Mouse (Mus musculus) naive thymus-derived CD4-positive, alpha-beta T cell, adult 2 months (primary cell): ENCODE measurements around the gene Tax1bp3.

Experiments used
- DNase-seq: peaks from one replicate; pipeline ENCODE4 v3.0.0-alpha.2; 2011; ENCODE audit warnings: low read depth

The Tax1bp3 gene

DNA sequence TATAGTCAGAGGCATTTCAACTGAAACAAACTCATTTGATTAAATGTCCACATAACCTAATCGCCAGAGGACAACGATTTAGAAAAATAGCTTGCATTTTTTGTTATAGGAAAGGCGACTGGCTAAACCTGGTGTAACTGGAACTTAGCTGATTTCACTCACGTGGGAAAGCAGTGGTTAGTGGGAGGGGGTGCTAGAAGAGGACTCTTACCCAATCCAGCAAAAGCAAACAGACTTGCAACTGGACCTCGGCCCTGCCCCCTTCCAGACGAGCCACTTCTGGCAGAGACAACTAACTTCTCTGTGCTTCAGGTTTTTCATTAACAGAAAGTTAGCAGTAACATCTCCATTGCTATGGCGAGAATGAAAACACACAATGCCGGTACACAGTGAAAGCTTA, 1.3 kb upstream of the Tax1bp3 start:
- peak; percentile 16 for DNase-seq

DNA sequence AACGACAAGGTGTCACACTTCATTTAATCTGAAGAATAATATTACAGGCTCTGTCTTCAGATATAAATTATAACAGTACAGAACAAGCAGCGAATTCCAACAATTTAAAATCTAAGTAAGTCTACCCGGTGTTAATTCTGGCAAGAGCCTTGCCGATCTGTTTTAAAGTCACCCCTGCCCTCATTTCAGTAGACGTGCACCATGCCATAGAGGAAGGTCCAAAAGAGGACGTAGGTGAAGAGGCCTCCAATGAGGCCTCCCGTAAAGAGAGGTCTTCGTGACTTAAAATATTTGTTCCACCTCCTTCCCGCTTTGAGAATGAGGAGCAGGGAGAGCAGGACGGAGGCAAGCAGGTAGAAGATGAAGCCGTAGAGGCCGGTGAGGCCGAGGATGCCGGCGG, 697 bp upstream of the Tax1bp3 start:
- no peak for DNase-seq

DNA sequence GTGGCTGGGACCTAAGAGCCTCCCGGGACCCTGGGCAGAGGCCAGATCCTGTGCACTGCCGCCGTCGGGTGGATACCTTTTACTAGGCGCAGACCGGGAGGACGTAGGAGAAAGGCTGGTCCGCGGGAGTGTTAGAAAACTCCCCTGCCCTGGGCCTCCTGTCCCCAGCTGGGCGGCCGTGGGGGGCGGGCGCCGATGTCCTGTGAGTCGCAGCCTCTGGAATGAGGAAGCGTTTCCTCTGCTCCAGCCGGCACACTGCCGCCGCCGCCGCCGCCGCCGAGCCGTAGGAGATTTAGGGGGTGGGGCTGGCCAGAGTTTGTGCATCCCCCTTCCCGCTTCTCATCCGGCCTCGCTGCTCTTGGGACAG, 609 bp downstream of the Tax1bp3 start:
- DNase-seq, result no peak

DNA sequence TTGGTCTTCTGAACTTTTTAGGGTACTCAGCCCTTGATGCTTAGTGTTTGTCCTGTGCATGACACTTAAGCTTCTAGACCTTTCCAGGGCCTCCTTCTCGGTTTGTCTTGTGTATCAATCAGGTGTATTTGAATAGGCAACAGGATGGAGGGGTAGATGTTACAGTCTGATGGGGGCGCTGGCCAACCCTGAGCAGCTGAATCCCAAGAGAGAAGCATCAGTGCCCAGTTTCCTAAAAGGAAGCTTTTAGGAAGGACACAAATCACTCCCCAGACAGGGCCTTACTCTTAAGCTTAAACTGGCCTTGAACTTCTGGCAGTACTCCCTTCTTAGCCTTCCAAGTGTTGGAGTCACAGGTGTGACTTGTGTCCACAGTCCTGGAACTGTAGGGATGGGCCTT, 1.0 kb downstream of the Tax1bp3 start:
- DNase-seq, result peak; percentile 42

DNA sequence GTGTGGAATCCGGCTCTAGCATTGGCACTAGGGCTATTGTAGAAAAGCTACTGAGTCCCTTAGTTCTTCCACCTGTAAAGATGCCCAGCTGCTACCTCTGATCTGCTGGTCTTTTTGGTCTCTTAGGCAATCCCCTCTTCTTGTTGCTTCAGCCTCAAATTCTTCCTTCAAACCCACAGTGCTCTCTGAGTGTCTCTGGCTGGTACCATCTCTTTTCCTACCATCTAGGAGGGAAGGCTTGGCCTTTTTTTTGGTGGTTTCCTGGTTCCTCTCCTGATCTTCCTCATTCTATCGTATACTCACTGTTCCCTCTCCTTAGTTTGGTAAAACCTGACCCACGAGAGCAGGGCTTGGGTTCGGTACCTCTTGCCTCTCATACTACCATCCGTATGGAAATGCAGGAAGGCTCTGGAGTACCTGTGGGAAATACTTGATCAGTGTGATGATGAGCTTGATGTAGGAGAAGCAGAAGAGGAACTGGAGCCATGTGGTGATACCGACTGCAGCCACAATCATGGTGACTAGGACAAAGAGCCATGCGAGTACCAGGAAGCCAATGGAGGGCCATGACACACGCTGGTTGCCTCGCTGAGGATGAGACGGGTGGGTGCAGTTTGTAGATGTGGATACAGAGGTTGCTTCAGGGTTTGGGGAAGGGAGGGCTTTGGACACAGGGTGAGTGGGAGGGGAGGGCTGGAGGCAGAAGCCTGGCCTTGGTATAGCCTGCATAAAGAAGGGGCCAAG, 9.2 kb downstream of the Tax1bp3 start:
- DNase-seq, result no peak

DNA sequence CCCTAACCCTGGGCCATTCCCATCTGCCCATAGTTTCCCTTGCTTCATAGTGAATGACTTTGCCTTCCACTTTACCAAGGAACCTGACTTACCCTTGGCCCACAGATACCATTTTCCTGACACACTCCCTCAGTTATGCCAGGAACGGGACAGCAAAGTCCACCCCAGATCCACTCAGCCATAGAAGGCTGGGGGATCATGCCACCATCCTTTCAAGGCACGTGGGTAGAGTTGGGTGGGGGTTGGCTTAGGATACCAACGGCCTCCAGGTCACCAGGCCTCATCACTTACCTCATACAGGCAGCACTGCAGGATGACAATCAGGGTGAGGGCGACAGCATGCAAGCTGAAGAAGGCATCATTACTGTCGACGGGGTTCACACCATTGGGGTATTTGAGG, 10.3 kb downstream of the Tax1bp3 start:
- no peak for DNase-seq

DNA sequence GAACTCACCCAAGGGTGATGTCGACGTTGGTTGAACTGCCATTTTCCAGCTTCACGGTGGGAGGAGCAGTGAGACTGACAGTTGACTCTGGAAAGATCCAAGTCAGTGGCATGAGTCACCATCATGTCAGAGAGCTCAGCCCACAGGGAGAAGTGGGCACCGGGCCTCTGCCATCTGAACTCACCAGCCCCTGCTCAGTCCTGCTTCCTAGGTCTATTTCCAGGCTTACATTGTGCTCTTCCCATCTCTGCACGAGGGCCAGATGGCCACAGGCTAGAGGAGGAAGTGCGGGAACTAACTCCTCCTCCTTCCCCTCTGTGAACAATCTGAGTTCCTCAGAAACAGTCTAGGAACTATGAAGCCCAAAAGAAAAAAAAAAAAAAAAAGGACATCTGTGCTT, 16.2 kb downstream of the Tax1bp3 start:
- no peak for DNase-seq

DNA sequence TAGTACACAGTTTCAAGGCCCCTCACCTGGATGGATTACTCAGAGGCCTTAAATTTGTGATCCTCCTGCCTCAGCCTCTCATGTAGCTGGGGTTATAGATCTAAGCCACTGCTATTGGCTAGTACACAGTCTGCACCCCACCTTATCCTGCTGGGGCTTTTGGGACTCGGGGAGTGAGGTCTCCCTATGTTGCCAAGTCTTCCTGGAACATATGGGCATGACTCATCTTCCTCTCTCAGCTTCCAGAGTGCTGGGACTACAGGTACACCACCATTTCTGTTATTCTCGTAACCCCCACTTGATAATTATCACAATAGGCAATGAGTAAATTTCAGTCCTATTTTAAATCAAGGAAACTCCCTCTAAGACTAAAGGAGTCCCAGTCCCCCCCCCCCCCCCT, 17.6 kb downstream of the Tax1bp3 start:
- no peak for DNase-seq

DNA sequence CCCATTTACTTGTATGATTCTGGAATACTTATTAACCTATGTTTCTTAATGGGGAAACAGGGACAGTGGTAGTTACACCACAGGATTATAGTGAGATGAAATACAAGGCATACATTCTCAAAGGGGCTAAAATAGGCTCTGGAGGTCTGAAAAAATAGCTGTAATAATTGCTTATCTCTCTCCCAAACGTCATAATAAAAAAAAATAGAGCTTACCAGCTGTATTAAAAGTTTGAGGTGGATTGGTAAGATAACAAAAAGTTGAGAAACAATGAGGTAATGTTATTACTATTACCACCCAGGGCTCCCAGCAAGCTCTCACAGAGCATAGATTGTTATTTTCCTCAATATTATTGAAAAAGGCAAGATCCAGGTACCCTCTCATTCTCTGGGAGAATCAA, 21.3 kb downstream of the Tax1bp3 start:
- DNase-seq, result no peak

DNA sequence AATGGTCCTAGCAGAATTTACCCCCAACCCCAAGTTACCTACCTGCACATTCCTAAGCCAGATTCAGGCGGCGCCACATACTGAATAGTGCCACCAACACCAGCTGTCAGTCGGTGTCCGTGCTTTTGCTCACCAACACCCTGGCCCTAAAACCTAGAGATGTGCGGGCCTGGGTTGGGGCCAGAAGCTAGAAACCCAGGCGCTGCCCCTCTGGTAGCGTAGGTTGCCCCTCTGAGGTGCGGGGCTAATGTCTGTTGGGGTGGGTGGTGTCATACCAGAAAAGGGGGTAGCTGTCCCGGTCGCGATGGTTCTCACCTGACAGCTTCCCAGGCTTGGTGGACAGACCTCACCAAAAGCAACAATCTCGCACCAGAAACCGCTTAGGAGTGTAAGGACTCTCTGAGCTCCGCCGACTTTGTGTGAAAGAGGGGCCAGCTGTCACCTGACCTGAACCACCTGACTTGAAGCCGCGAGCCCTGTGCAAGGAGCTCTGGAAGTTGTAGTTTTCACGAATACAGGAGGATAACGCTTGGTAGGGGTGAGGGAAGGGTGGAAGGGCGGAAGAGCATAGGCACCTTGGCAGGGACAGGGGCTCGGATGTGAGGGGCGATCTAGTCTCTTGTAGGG, 21.8 kb downstream of the Tax1bp3 start, which contains the start of gene Ctns:
Ctns (minus strand) TSS at position 440 of the 627 bp plus-strand sequence.
- DNase-seq, result no peak

DNA sequence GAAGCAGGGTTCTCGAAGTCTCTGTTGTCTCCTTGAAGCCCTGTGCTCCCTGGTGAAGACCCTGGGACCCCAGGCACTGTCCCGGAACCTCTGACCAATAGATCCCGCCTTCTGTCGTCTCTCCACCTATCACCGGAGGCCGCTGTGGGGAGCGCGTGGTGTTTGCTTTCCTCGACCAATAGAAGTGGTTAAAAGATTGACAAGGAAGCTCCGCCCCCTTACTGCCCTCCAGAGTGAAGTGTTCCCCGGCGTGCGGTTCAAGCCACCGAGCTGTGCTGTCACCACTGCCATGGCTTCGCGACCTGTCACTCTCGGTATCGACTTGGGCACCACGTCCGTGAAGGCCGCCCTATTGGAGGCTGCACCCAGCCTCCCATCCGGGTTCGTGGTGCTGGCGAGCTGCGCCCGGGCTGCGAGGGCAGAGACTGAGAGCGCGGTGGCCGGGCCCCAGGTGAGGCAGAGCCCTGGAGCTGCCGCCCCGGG, 22.4 kb downstream of the Tax1bp3 start, which contains the start of gene Shpk:
Shpk (plus strand) TSS at position 231 of the 483 bp plus-strand sequence.
- peak; percentile 96 for DNase-seq

DNA sequence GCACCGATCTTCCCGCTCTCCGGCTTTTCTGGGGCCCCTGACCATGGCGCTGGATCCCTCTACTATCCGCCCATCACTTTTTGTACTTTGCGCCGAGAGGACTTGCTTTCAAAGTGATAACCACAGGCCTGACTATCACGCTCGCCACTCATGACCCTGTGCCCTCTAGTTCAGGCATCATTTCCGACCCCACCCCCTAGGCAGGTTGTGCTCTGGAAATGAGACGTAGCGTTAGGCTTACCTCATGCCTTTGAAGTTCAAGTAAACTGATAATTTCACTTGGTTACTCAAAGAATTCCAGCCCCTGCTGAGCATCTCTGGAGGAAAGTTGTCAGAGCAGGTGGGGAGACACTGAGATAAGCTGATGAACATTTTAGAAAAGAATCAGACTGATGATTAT, 23.0 kb downstream of the Tax1bp3 start:
- peak; percentile 79 for DNase-seq

DNA sequence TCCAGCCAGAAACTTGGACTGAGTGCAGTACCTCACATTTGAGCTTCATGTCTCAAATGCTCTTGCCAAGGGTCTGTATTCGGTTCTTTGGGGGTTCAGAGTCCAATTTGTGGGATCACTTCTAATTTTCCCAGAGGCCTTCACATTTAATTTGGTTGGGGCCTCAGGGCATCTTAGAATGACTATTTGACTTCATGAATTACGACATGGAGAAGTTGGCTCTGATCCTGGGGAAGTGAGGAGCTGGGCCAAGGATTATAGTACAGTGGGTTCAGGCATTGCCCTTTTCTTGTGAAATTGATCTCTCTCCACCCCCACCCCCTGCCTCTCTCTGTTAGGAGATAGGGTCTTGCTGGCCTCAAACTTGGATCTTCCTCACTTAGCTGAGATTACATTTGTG, 24.1 kb downstream of the Tax1bp3 start:
- no peak for DNase-seq

DNA sequence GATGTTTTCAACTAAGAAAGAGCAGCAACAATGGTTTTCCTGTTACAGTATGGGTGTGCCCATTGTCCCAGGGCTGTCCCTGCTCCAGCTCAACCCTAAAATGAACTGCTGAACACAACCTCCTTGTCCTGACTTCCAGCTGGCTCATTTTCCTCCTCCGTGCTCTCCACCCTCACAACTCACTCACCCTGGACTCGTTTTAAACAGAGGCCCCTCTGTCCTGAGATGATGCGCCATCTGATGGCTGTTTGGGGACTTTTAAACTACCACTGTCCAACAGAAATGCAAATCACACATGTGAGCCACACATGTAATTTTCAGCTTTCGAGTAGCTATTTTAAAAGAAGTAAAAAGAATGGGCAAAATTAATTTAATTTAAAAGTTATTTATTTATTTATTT, 24.7 kb downstream of the Tax1bp3 start:
- DNase-seq, result peak; percentile 6

DNA sequence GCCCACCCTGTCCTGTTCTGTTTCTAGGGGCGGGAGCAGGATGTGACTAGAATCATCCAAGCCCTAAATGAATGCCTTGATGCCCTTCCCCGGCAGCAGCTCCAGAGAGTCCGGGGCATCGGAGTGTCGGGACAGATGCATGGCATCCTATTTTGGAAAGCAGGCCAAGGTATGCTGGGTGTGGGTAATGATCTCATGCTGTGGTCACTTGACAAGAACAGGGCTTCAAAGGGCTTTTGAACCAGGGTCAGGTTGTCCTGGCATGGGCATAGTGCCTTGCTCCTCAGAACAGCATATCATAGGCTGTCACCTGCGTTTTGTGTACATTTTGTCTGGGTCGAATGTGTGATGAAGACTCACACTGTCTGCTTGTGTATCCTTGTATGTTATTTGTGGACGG, 27.0 kb downstream of the Tax1bp3 start:
- DNase-seq, result no peak

DNA sequence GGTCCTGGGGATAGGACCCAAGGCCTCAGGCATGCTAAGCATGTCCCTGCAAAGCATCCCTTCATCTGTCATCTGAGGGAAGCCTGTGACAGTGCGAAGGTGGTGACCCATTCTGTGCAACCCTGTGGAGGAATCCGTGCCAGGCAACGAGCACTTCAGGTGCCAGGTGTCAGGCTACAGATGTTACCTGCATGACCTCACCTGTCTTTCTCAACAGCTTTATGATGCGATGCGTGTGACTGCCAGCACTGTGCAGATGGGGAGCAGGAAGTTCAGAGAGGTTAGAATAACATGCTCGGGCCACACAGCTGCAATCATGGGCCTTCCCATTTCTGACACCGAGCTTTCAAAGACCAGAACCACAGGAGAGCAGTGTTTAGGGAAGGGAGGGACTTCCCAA, 28.3 kb downstream of the Tax1bp3 start:
- DNase-seq, result no peak

DNA sequence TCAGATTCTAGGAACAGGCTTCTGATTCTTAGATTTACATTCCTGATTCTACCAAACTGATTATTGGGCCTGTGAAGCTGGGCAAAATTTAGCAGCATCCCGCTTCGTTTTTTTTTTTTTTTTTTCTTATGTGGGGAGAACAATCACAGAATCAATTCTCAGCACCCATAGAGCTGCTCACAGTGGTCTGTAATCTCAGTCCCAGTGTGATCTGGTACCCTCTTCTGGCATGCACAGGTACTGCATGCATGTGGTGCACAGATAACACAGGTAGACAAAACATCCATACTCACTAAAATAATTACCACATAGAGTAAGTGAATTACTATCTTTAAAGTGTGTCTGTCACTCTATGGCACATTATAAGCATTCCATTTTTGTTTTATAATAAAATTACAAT, 30.7 kb downstream of the Tax1bp3 start:
- DNase-seq, result peak; percentile 39

DNA sequence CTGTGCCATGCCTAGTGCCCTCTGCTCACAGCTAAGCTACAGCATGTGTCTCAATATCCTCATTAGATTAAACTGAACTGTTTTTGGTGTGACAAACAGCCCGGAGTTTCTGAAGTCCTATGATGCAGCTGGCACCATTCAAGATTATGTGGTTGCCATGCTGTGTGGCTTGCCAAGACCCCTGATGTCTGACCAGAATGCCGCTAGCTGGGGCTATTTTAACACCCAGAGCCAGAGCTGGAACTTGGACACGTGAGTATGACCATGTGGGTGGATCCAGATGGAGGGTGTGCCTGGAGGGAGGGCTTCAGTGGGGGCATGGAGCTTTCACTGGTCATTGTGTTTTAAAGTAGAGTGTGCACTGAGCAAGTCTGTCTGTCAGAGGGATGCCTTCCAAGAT, 37.1 kb downstream of the Tax1bp3 start:
- DNase-seq, result no peak

DNA sequence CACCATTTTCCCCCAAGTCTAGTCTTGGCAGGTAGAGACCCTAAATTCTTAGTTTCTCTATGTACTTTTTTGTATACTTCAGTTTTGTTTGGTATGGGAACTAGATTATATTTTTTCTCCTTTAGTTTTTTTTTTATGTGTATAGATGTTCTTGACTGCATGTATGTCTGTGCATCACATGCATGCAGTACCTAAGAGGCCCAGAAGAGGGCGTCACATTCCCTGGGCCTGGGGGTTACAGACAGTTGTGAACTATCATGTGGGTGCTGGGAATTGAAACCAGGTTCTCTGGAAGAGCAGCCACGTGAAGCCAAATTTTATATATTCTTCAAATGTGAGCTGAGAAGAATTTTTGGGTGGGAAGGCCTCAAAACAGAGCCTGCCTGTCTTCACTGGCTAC, 42.8 kb downstream of the Tax1bp3 start:
- DNase-seq, result peak; percentile 17

DNA sequence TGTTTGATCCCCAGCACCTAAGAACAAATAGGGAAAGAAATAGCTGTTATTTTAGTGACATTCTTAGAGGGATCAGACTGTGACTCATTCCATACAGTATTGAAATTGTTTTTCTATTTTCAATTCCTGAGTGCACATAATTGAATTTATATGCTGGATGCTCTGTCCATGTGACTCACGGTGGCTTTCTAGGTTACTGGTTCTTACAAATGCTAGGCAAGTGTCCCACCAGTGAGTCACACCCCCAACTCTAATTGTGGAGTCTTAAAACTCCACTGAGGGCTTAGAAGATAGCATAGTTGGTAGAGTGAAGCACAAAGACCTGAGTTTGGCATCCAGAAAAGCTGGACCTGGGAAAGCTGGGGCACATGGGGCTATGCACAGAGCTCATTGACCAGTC, 43.8 kb downstream of the Tax1bp3 start:
- no peak for DNase-seq

DNA sequence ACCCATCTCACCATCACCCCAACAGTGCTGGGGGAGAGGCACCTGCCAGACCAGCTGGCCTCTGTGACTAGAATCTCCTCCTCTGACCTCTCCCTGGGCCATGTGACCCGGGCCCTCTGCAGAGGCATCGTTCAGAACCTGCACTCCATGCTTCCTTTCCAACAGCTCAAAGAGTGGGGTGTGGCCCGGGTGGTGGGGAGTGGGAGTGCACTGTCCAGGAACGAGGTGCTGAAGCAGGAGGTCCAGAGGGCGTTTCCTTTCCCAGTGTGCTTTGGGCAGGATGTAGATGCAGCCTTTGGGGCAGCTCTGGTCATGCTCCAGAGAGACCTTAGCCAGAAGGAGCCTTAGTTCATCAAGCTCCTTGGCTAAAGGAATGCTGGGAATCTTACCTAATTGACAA, 46.0 kb downstream of the Tax1bp3 start:
- no peak for DNase-seq

DNA sequence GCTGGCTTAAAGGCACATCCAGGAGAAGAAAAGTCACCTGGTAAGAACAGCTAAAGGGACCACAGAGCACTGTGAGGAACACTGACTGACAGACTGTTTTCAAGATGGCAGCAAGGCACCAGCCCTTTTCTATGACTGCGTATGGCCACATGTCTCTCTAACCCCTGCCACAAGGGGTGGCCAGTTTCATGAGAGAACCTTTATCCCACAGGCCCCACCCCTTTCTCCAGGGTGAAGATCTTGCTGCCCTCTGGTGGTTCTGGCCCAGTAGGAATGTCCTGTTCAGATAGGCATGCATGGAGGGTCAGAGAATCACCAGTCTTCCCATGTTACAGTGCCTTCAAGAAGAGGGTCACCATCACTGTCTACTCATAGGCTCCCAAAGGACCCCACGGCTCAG, 47.1 kb downstream of the Tax1bp3 start:
- DNase-seq, result peak; percentile 22

DNA sequence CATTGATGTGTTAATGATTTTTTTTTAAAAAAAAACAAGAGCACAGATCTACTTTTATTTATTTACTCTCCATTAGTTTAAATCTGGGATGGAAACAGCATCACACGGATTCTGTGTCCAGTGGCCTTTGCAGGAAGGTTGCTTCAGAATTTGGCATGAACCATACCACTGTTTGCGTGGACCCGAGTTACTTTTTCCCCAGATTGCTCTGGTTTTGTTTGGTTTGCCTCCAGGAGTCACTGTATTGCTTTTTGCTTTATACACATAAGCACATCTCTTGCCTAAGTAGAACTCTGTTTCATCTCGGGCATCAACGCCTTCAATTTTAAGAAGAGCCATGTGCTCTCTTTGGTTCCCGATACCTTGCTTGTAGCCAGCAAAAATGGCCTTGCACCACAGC, 49.0 kb downstream of the Tax1bp3 start:
- no peak for DNase-seq

DNA sequence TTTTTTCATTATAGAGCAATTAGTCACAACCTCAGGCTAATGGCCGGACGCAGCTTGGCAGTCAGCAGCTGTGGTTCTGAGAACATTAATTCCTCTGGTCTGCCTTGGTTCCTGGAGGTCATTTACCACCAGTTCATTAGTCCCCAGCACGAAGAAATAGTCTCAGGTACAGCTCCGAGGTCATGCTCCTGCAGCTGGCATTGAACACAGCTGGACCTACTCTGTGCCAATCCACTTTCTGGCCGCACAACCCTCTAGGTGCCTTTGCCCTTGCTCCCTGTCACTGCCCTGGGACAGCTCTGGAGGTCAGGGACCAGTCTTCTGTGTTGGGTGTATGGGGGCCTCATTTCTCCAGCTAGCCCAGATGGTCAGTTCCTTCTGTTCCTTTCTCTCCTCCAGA, 52.0 kb downstream of the Tax1bp3 start:
- DNase-seq, result no peak
